8 mouse cellular contexts compared by ENCODE assay signal in genomic region chr17:23828271-23829001, GRCm38 (mm10). TPM values are rescaled to one million over a fixed set of nuclear protein-coding genes. Genes with fewer than 3 reads are reported as not detected.
DNase-seq lines count a peak whose midpoint lies in the region; ATAC-seq lines count a peak whose summit lies in the region.

No protein-coding gene starts in this region.

- peak overlapping the region; percentile 95 for H3K4me3 ChIP-seq in heart, embryonic 16.5 days (ENCODE audit: low read length)

- peak overlapping the region; percentile 83 for H3K27ac ChIP-seq in heart, embryonic 16.5 days (ENCODE audit: low read length)

- peaks cover 17% of the 10 kb centered on the region for H3K27me3 ChIP-seq in heart, embryonic 16.5 days (ENCODE audit: control insufficient read depth, insufficient read depth, low read length)

- H3K4me1 ChIP-seq in heart, embryonic 16.5 days (ENCODE audit: control insufficient read depth, insufficient read depth, low read length) = peaks cover 12% of the 10 kb centered on the region

- peaks cover 5% of the 10 kb centered on the region; the same call in 1 of the 2 replicates for H3K9me3 ChIP-seq in heart, embryonic 16.5 days (replicated peaks; ENCODE audit: control insufficient read depth, low read length)

- peaks cover 31% of the 10 kb centered on the region for H3K36me3 ChIP-seq in heart, embryonic 16.5 days (ENCODE audit: control insufficient read depth, insufficient read depth)

- WGBS in heart, embryonic 16.5 days = under 1% methylated on average over 47 of the region's 47 CpGs

- H3K9ac ChIP-seq in heart, embryonic 16.5 days (ENCODE audit: low read length) = peak overlapping the region; percentile 94

- H3K4me2 ChIP-seq in heart, embryonic 16.5 days (ENCODE audit: low read depth, low read length) = peak overlapping the region; percentile 92

- peak; percentile 51 to 52 for DNase-seq in CD8-positive naive resting alpha-beta T cell, adult 2 months (ENCODE audit: low read depth in 2 of 2, low spot score in 2 of 2)
- DNase-seq in adrenal gland, postnatal 10 days = peak; percentile 66
- peak; percentile 61 to 69 for DNase-seq in layer of hippocampus, postnatal 10 days (ENCODE audit: low spot score in 2 of 2)
- DNase-seq in lung, postnatal 14 days = peak; percentile 41
- DNase-seq in right cerebral cortex, adult 18-20 months = peak; percentile 36
- DNase-seq in urinary bladder, postnatal 36 days (ENCODE audit: low spot score in 2 of 2) = peak; percentile 42 to 51

- peak; percentile 73 for ATAC-seq in erythroblast, adult 5-6 weeks (replicated peaks; ENCODE audit: low FRiP score, poor library complexity, severe bottlenecking)
- ATAC-seq in heart, embryonic 16.5 days (replicated peaks; ENCODE audit: extremely low read depth, insufficient read depth, low FRiP score) = peak; percentile 72

RNA-seq across cellular contexts. Expression of gene Elob, which starts 0.5 kb away (rescaled TPM):
- total RNA-seq in adrenal gland, postnatal 10 days (2021) = 100 to 1,000 TPM; 333 to 378 TPM
- total RNA-seq in erythroblast, adult 5-6 weeks (2015; ENCODE audit: low replicate concordance) = 94.3 and 118 TPM in 2 replicates
- total RNA-seq in erythroblast, adult 5-6 weeks (2017; ENCODE audit: low replicate concordance) = 33.2 and 50.0 TPM in 2 replicates
- polyA plus RNA-seq in heart, embryonic 16.5 days (2015; fragmentation: Nextera tagmentation; extraction: Ambion mirVana) = 812 and 839 TPM in 2 replicates
- 100 to 1,000 TPM; 402 to 410 TPM for total RNA-seq in layer of hippocampus, postnatal 10 days (2021)

RNA-seq across cellular contexts. Expression of gene Prss33, which starts 7.4 kb away (rescaled TPM):
- not detected for total RNA-seq in adrenal gland, postnatal 10 days (2021)
- not detected in 2 replicates for total RNA-seq in erythroblast, adult 5-6 weeks (2015; ENCODE audit: low replicate concordance)
- total RNA-seq in erythroblast, adult 5-6 weeks (2017; ENCODE audit: low replicate concordance) = not detected in 2 replicates
- polyA plus RNA-seq in heart, embryonic 16.5 days (2015; fragmentation: Nextera tagmentation; extraction: Ambion mirVana) = not detected in 2 replicates
- total RNA-seq in layer of hippocampus, postnatal 10 days (2021) = not detected

RNA-seq across cellular contexts. Expression of gene Prss32, which starts 15.2 kb away (rescaled TPM):
- total RNA-seq in adrenal gland, postnatal 10 days (2021) = not detected
- not detected in 2 replicates for total RNA-seq in erythroblast, adult 5-6 weeks (2015; ENCODE audit: low replicate concordance)
- total RNA-seq in erythroblast, adult 5-6 weeks (2017; ENCODE audit: low replicate concordance) = not detected in 2 replicates
- 0.11 and 0.50 TPM in 2 replicates for polyA plus RNA-seq in heart, embryonic 16.5 days (2015; fragmentation: Nextera tagmentation; extraction: Ambion mirVana)
- under 1 TPM; 0.21 to 0.45 TPM for total RNA-seq in layer of hippocampus, postnatal 10 days (2021)

RNA-seq across cellular contexts. Expression of gene Prss41, which starts 15.5 kb away (rescaled TPM):
- under 1 TPM; 0.21 to 0.58 TPM for total RNA-seq in adrenal gland, postnatal 10 days (2021)
- not detected in 2 replicates for total RNA-seq in erythroblast, adult 5-6 weeks (2015; ENCODE audit: low replicate concordance)
- total RNA-seq in erythroblast, adult 5-6 weeks (2017; ENCODE audit: low replicate concordance) = not detected in 2 replicates
- polyA plus RNA-seq in heart, embryonic 16.5 days (2015; fragmentation: Nextera tagmentation; extraction: Ambion mirVana) = 0.21 and 0.22 TPM in 2 replicates
- 1 to 10 TPM; 2.2 to 3.1 TPM for total RNA-seq in layer of hippocampus, postnatal 10 days (2021)

RNA-seq across cellular contexts. Expression of gene Srrm2, which starts 38.1 kb away (rescaled TPM):
- 100 to 1,000 TPM; 365 to 601 TPM for total RNA-seq in adrenal gland, postnatal 10 days (2021)
- 188 and 291 TPM in 2 replicates for total RNA-seq in erythroblast, adult 5-6 weeks (2015; ENCODE audit: low replicate concordance)
- 169 and 183 TPM in 2 replicates for total RNA-seq in erythroblast, adult 5-6 weeks (2017; ENCODE audit: low replicate concordance)
- polyA plus RNA-seq in heart, embryonic 16.5 days (2015; fragmentation: Nextera tagmentation; extraction: Ambion mirVana) = 311 and 314 TPM in 2 replicates
- total RNA-seq in layer of hippocampus, postnatal 10 days (2021) = 100 to 1,000 TPM; 516 to 611 TPM

Comparison
In these comparisons a context has a peak if more than half of its experiments do, and no peak if none do; other contexts are left out.
1. Peak in every context shown above with its lines: DNase-seq, ATAC-seq, H3K4me3 ChIP-seq and H3K27ac ChIP-seq.